Mouse (Mus musculus) hindbrain, embryonic 13.5 days (tissue): Measurements from ENCODE around the gene Rad51b. TPM values are rescaled to one million over a fixed set of nuclear protein-coding genes. Genes with fewer than 3 reads are reported as not detected.

Experiments
- ATAC-seq: fragments of 200-750 bp; cut with Nextera tagmentation; 2 replicates; pipeline ENCODE4 v1.8.0; 2017; ENCODE audit warnings: moderate TSS enrichment; ENCODE audit not compliant: low FRiP score
- H3K27ac ChIP-seq: fragments of 300-500 bp; sonication (generic); 2 replicates; pipeline ENCODE4 v1.5.1; 2015; ENCODE audit warnings: inconsistent platforms, mild to moderate bottlenecking, moderate library complexity
- H3K27me3 ChIP-seq: fragments of 300-500 bp; sonication (generic); 2 replicates; pipeline ENCODE4 v1.6.1; 2015; ENCODE audit warnings: mild to moderate bottlenecking, inconsistent platforms
- H3K36me3 ChIP-seq: fragments of 300-500 bp; sonication (generic); 2 replicates; pipeline ENCODE4 v1.6.1; 2015; ENCODE audit warnings: mild to moderate bottlenecking, inconsistent platforms
- H3K4me1 ChIP-seq: fragments of 300-500 bp; sonication (generic); replicated peaks from 2 replicates; pipeline ENCODE4 v1.6.1; 2015; ENCODE audit warnings: inconsistent platforms
- H3K4me2 ChIP-seq: fragments of 300-500 bp; sonication (generic); 2 replicates; pipeline ENCODE4 v1.6.1; 2015; ENCODE audit warnings: inconsistent platforms, mild to moderate bottlenecking, moderate library complexity
- H3K4me3 ChIP-seq: fragments of 300-500 bp; sonication (generic); 2 replicates; pipeline ENCODE4 v1.5.1; 2015; ENCODE audit warnings: mild to moderate bottlenecking, inconsistent platforms
- H3K9ac ChIP-seq: fragments of 300-500 bp; sonication (generic); 2 replicates; pipeline ENCODE4 v1.6.1; 2015; ENCODE audit warnings: mild to moderate bottlenecking, inconsistent platforms
- H3K9me3 ChIP-seq: fragments of 300-500 bp; sonication (generic); 2 replicates; pipeline ENCODE4 v1.6.1; 2016; ENCODE audit warnings: inconsistent platforms
- WGBS: fragments of 180-500 bp; shearing (Covaris S2); methylation state at CpG from one replicate; pipeline ENCODE4 v1.1.7; 2015; 5-methylcytosine and 5-hydroxymethylcytosine counted together
- polyA plus RNA-seq: library from polyadenylated mRNA; unstranded; fragments of >200 nt; fragmentation: Nextera tagmentation; extraction: Ambion mirVana; gene quantifications from 2 replicates; pipeline ENCODE4 v1.2.1, GENCODE M21; 2015

Rad51b gene
- polyA plus RNA-seq, 1 experiment from 2014 or later = 2.4 TPM

DNA sequence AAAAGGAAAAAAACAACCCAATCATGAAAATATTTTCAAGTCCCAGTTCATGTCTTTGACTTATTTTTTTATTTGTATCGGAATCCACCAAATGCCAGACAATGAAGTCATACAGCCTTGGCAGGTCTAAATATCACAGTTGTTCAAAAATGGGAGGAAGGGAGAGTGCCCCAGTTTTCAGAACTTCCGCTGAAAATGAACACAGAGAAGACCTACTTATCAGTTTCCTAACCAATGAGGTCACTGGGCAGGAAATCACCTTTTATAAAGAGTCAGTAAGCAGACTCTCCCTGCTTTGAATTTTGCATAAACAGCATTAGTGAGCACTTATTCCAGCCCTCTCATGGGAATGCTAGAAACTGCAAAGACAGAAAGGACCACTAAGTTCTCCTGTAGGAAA lies 465.0 kb downstream of the Rad51b start:
- Histone ChIP-seq H3K4me2 (no peak overlapping the region), H3K27me3 (no peaks in the 10 kb centered on the region), H3K4me3 (no peak overlapping the region), H3K36me3 (no peaks in the 10 kb centered on the region), H3K9ac (no peak overlapping the region), H3K9me3 (no peaks in the 10 kb centered on the region), H3K4me1 (0 out of 2 replicates have a peak, but pooled peaks cover 3% of the 10 kb centered on the region), H3K27ac (no peak overlapping the region)
- no peak for ATAC-seq
- 79% methylated on average over 2 of the region's 2 CpGs for WGBS

DNA sequence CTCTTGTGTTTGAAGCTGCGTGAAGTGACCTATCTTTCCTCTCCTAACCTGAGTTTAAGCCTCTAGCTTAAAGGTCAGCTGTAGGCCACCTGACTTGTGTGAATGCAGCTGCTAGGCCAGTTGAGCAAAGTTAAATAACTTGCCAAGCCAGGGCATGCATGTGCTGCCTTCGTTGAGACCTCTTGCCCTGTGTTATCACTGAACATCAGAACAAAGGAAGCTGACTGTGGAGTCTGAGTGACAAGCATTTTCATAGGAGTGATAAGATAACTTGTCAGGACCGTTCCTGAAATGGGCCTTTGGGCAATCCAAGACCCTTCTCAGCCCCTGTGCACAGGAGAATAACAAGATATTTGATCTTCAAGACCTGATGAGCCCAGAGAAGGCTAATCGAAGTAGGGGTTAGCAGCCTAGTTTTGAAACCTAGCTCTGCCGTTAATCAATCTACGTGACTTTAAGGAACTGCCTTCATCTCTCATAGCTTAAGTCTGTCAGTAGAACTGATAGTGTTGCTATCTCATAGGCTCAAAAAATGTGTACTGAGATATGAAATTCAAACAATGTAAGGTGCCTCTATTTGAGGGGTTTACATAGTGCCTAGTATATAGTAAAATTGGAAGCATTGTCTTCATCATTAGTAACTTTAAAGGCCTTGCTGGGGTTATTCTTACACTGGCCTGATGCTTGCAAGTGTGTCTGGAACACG lies 465.6 kb downstream of the Rad51b start:
- ATAC-seq = no peak
- Histone ChIP-seq H3K27me3 (no peaks in the 10 kb centered on the region), H3K4me2 (no peak overlapping the region), H3K4me3 (no peak overlapping the region), H3K4me1 (0 out of 2 replicates have a peak, but pooled peaks cover 3% of the 10 kb centered on the region), H3K36me3 (no peaks in the 10 kb centered on the region), H3K9me3 (no peaks in the 10 kb centered on the region), H3K9ac (no peak overlapping the region), H3K27ac (no peak overlapping the region)
- 85% methylated on average over 7 of the region's 7 CpGs for WGBS

DNA sequence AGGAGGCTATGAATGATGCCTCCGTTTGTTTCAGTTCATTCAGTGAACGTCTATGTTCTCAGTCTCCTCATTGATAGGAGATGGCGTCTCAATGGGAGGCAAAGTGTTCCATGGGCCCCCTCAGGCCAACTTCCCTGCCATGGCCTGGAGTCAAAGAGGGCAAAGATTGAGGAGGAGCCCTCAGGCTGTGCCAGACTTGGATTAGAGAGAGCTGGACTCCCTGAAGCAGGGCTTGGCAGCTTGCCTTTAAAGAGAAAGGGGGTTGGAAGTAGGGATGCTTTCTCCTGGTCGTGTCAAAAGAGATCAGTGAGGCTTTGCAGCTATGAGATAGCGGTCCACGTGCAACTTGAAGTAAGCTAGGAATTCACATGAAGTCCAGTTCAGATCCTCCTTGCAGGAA lies 469.0 kb downstream of the Rad51b start:
- 74% methylated on average over 6 of the region's 6 CpGs for WGBS
- ATAC-seq = no peak
- H3K27me3 ChIP-seq = no peaks in the 10 kb centered on the region

DNA sequence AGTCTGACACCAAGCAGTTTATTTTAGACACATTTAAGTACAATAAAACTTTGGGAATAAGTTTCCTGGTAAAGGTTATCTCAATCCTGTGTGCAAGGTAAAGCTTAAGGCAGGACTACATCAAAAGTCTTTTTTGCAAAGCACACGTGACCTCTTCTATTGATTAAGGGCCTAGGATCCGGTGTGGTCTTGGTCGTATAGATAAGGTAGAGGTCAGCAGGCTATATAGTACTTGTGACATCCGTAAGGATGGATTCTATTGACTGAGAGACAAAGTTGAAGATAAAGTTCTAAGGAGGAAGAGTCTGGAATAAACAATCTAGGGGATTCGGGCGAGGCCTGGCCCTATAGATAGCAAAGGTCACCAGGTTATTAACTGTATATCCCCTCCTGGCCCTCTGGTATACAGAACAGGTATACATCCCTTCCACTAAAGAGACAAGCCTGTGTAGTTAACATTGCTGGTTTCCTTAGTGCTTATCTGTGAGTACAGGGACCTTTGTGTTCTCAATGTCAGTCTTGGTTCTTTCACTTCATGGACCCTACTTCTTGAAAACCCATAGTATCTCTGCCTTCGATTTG lies 471.8 kb downstream of the Rad51b start:
- H3K36me3 ChIP-seq = no peaks in the 10 kb centered on the region
- H3K9ac ChIP-seq = no peak overlapping the region
- 95% methylated on average over 7 of the region's 7 CpGs for WGBS
- 0 out of 2 replicates have a peak, but pooled peaks cover 2% of the 10 kb centered on the region for H3K9me3 ChIP-seq
- ATAC-seq = no peak
- 0 out of 2 replicates have a peak, but pooled peaks cover 3% of the 10 kb centered on the region for H3K4me1 ChIP-seq
- H3K27ac ChIP-seq = no peak overlapping the region
- H3K4me3 ChIP-seq = no peak overlapping the region
- no peak overlapping the region for H3K4me2 ChIP-seq
- H3K27me3 ChIP-seq = no peaks in the 10 kb centered on the region

More for the DNA sequence above, 469.0 kb downstream of the Rad51b start:
- Histone ChIP-seq H3K9me3 (no peaks in the 10 kb centered on the region), H3K4me1 (0 out of 2 replicates have a peak, but pooled peaks cover 3% of the 10 kb centered on the region), H3K4me3 (no peak overlapping the region), H3K4me2 (no peak overlapping the region), H3K36me3 (no peaks in the 10 kb centered on the region), H3K9ac (no peak overlapping the region), H3K27ac (no peak overlapping the region)

DNA sequence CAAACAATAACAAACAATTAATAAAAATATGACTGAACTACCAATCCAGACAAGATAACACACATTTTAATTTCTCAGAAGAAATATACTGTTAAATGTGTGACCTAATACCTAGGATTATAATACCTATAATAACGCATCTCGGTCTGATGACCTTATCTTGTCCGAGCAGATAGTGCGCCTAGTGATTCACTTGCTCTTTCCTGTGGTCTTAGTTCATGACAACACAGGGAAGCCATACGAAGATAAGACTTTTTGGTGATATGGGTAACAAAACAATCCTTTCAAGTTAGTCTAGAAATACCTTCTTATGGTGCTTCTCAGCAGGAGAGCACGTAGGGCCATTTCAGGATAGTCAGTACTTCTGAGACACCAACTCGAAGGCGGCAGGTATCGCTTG lies 472.7 kb downstream of the Rad51b start:
- Histone ChIP-seq H3K4me2 (no peak overlapping the region), H3K27ac (no peak overlapping the region), H3K9me3 (0 out of 2 replicates have a peak, but pooled peaks cover 3% of the 10 kb centered on the region), H3K4me3 (no peak overlapping the region), H3K27me3 (no peaks in the 10 kb centered on the region), H3K4me1 (0 out of 2 replicates have a peak, but pooled peaks cover 3% of the 10 kb centered on the region), H3K36me3 (no peaks in the 10 kb centered on the region), H3K9ac (no peak overlapping the region)
- ATAC-seq = no peak
- WGBS = 94% methylated on average over 9 of the region's 9 CpGs

DNA sequence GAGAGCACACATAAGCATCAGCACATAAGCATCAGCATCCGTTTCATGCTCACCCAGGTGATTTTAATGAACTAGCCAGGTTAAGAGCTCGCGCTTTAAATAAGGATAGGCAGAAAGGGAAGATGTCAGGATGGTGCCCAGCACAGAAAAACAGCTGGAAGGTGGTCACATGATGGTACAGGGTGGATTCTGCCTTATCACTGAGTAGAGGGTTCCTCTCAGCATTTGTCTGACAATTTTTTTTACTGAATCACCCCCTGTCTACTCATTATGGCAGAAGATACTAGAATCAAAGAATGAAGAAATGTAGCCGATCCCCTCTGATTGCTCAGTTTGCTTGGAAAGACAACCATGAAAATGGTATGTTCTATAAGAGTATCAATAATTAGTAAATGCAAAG lies 474.1 kb downstream of the Rad51b start:
- Histone ChIP-seq H3K36me3 (no peaks in the 10 kb centered on the region), H3K27ac (no peak overlapping the region), H3K4me3 (no peak overlapping the region), H3K4me2 (no peak overlapping the region), H3K9ac (no peak overlapping the region), H3K27me3 (no peaks in the 10 kb centered on the region), H3K4me1 (0 out of 2 replicates have a peak, but pooled peaks cover 2% of the 10 kb centered on the region), H3K9me3 (0 out of 2 replicates have a peak, but pooled peaks cover 3% of the 10 kb centered on the region)
- ATAC-seq = no peak
- 96% methylated on average over 4 of the region's 4 CpGs for WGBS

DNA sequence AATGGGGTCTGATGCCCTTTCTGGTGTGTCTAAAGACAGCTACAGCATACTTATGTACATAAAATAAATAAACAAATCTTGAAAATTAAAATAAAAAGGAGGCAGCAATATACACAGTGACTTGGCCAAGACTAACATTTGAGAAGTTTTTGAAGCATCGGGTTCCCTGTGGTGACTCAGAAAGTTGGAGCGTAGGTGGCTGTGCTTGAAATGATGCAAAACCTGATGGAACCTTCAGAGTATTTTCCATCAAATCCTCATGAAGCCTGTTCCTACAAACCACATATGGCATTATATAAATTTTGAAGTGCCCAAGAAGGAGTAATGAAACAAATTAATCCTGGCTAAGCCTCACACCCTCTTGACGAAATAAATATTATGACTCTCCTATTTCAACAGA lies 474.7 kb downstream of the Rad51b start:
- Histone ChIP-seq H3K4me2 (no peak overlapping the region), H3K9ac (no peak overlapping the region), H3K27me3 (no peaks in the 10 kb centered on the region), H3K4me1 (no peaks in the 10 kb centered on the region), H3K4me3 (no peak overlapping the region), H3K27ac (no peak overlapping the region), H3K36me3 (no peaks in the 10 kb centered on the region), H3K9me3 (0 out of 2 replicates have a peak, but pooled peaks cover 3% of the 10 kb centered on the region)
- ATAC-seq = no peak
- WGBS = 92% methylated on average over 3 of the region's 3 CpGs

DNA sequence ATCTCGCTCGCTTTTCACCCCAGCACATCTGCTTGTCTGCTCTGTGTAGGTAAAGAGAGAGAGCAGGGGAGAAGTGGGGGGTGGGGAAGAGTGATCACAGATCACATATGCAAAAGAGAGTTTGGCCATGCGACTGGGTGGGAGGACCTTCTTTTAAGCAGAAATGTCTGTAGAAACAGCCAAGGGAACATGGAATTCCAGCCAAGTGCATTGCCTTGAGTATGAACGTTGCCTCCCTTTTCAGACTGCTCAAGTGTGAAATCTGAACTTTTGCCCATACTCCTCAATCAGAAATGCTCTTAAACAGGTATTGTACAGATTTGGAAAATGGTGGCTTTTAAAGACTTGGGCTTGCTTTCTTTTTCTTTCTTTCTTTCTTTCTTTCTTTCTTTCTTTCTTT lies 476.2 kb downstream of the Rad51b start:
- H3K4me3 ChIP-seq = no peak overlapping the region

DNA sequence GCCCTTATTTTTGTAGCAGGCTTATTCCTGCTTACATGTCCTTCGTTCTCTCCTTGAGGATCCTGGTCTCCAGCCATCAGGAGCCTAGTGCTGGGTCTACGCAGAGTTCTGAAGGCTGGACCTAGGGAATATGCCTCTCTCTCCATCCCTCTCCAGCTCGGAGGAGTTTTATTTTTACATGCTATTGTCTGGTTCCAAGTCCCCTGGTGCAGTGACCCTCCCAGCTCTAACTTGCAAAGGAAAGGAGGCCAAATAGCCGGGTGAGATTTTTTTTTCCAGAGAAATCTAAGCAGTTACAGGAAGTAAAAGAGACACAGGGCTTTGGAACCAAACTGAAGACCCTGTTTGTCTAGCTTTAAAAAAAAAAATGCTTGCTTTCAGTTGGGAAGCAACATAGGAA lies 477.5 kb downstream of the Rad51b start:
- no peaks in the 10 kb centered on the region for H3K27me3 ChIP-seq
- H3K36me3 ChIP-seq = no peaks in the 10 kb centered on the region
- H3K9me3 ChIP-seq = 0 out of 2 replicates have a peak, but pooled peaks cover 3% of the 10 kb centered on the region
- no peak overlapping the region for H3K9ac ChIP-seq
- no peak for ATAC-seq
- 80% methylated on average over 4 of the region's 4 CpGs for WGBS
- H3K27ac ChIP-seq = no peak overlapping the region
- H3K4me2 ChIP-seq = no peak overlapping the region
- no peaks in the 10 kb centered on the region for H3K4me1 ChIP-seq
- no peak overlapping the region for H3K4me3 ChIP-seq

More for the DNA sequence above, 476.2 kb downstream of the Rad51b start:
- no peaks in the 10 kb centered on the region for H3K27me3 ChIP-seq
- 83% methylated on average over 4 of the region's 4 CpGs for WGBS
- no peak overlapping the region for H3K4me2 ChIP-seq
- 0 out of 2 replicates have a peak, but pooled peaks cover 3% of the 10 kb centered on the region for H3K9me3 ChIP-seq
- H3K4me1 ChIP-seq = no peaks in the 10 kb centered on the region
- H3K9ac ChIP-seq = no peak overlapping the region
- no peak for ATAC-seq
- no peak overlapping the region for H3K27ac ChIP-seq
- H3K36me3 ChIP-seq = no peaks in the 10 kb centered on the region

DNA sequence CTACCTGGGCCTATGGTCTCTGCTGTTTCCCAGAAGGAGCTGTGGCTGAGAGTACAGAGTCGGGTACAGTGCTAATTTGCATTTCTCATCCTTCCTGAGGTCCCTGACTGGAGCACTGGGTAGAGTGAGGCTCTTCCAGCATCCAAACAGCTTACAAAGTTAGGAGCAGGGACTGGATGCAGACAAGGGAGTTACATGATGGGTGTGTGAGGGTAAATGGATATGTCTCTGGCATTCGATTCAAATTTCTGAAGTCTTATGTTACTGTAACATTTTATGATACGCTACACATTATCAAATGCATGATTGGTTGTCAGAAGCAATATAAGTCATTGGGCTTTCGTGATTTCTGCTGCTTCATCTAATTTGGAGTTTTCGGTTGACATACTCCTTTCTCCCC lies 479.7 kb downstream of the Rad51b start:
- no peaks in the 10 kb centered on the region for H3K27me3 ChIP-seq
- H3K4me3 ChIP-seq = no peak overlapping the region
- 86% methylated on average over 5 of the region's 5 CpGs for WGBS
- no peak overlapping the region for H3K9ac ChIP-seq
- ATAC-seq = no peak
- H3K9me3 ChIP-seq = 0 out of 2 replicates have a peak, but pooled peaks cover 3% of the 10 kb centered on the region
- H3K4me2 ChIP-seq = no peak overlapping the region
- H3K27ac ChIP-seq = no peak overlapping the region
- no peaks in the 10 kb centered on the region for H3K36me3 ChIP-seq
- H3K4me1 ChIP-seq = no peaks in the 10 kb centered on the region

DNA sequence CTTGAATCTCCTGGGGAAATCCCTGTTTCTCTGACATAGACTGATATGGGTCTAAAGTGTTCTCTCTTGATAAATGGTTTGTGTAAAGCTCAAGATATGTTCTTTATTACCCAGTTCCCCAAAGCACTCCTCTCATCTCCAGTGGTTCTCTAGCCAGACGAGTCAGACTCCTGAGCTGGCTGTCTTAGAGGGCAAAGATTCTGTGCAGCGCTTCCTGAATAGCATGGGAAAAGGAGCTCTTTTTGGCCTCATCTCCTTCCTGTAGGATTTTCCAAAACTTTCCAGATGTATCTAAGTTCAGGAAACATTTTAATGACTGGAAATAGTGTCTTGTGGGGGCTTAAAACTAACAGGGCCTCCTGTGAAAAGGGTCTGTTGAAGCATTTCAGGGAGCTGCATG lies 483.7 kb downstream of the Rad51b start:
- Histone ChIP-seq H3K9me3 (no peaks in the 10 kb centered on the region), H3K4me3 (no peak overlapping the region), H3K4me2 (no peak overlapping the region), H3K36me3 (no peaks in the 10 kb centered on the region), H3K27ac (no peak overlapping the region), H3K27me3 (no peaks in the 10 kb centered on the region), H3K9ac (no peak overlapping the region), H3K4me1 (no peaks in the 10 kb centered on the region)
- WGBS = 75% methylated on average over 2 of the region's 2 CpGs
- no peak for ATAC-seq

DNA sequence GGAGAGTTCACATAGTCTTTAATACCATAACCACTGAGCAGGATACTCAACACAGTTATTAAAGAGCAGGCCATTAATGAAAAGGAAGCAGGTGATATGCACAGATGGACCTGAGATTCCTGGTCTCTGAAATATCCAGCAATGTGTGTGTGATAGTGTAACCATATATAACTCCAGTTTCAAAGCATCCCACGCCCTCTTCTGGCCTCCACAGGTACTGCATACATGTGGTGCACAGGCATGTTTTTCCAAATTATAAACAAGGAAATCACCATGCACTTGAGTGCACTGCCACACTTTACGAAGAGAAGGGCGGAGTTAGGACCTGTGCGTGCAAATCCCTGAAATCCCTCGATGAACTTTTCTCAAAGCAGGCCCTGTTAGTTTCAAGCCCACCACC lies 484.7 kb downstream of the Rad51b start:
- Histone ChIP-seq H3K27ac (no peak overlapping the region), H3K9ac (no peak overlapping the region), H3K9me3 (no peaks in the 10 kb centered on the region), H3K4me3 (no peak overlapping the region), H3K36me3 (no peaks in the 10 kb centered on the region), H3K27me3 (no peaks in the 10 kb centered on the region), H3K4me2 (no peak overlapping the region), H3K4me1 (no peaks in the 10 kb centered on the region)
- 85% methylated on average over 5 of the region's 5 CpGs for WGBS
- ATAC-seq = no peak
